Mouse (Mus musculus) heart, adult 2 months (tissue): Measurements from ENCODE around the gene Lgals9.
A peak's percentile ranks its signal among the peaks of the same experiment; 100 is the strongest.

Experiments used
- CTCF ChIP-seq: fragments of 200-600 bp; IDR thresholded peaks from 2 replicates; pipeline ENCODE4 v1.8.1; 2022; ENCODE audit warnings: antibody characterized with exemption, mild to moderate bottlenecking, moderate library complexity
- EP300 ChIP-seq: fragments of 200-500 bp; IDR thresholded peaks from 2 replicates; pipeline ENCODE4 v1.6.1; 2011; ENCODE audit warnings: low read depth, low read length, control low read depth; ENCODE audit not compliant: insufficient read depth
- POLR2A ChIP-seq: fragments of 200-500 bp; IDR thresholded peaks from 2 replicates; pipeline ENCODE4 v1.6.1; 2011; ENCODE audit warnings: mild to moderate bottlenecking, low read depth, low read length, control low read depth; ENCODE audit not compliant: insufficient read depth

GRCm38 (mm10) chr11:78984483-78985177 lies at the start of gene Lgals9:
- TF ChIP-seq CTCF (no peak), POLR2A (peak; percentile 99), EP300 (peak; percentile 81; the same call in 1 of the 2 replicates)
